Mouse (Mus musculus) limb, embryonic 15.5 days (tissue): Measurements from ENCODE around the gene Spns3. TPM values are rescaled to one million over a fixed set of nuclear protein-coding genes. Genes with fewer than 3 reads are reported as not detected.
"Not testable (repeated sequence)": the region's sequence is repeated elsewhere in the genome, so short reads cannot be mapped to it uniquely, and the experiment has no call there.

Experiments
- ATAC-seq: fragments of 200-750 bp; cut with Nextera tagmentation; 2 replicates; pipeline ENCODE4 v1.8.0; 2017; ENCODE audit warnings: low read depth, moderate TSS enrichment; ENCODE audit not compliant: insufficient number of reproducible peaks, low FRiP score, low TSS enrichment
- H3K27ac ChIP-seq: fragments of 300-500 bp; sonication (generic); 2 replicates; pipeline ENCODE4 v1.5.1; 2015; ENCODE audit warnings: moderate library complexity, mild to moderate bottlenecking, inconsistent platforms
- H3K27me3 ChIP-seq: fragments of 300-500 bp; sonication (generic); 2 replicates; pipeline ENCODE4 v1.6.1; 2015; ENCODE audit warnings: inconsistent platforms
- H3K36me3 ChIP-seq: fragments of 300-500 bp; sonication (generic); 2 replicates; pipeline ENCODE4 v1.6.1; 2015; ENCODE audit warnings: inconsistent platforms
- H3K4me1 ChIP-seq: fragments of 300-500 bp; sonication (generic); 2 replicates; pipeline ENCODE4 v1.6.1; 2015; ENCODE audit warnings: inconsistent platforms
- H3K4me2 ChIP-seq: fragments of 300-500 bp; sonication (generic); 2 replicates; pipeline ENCODE4 v1.6.1; 2015; ENCODE audit warnings: mild to moderate bottlenecking, inconsistent platforms
- H3K4me3 ChIP-seq: fragments of 300-500 bp; sonication (generic); 2 replicates; pipeline ENCODE4 v1.5.1; 2015; ENCODE audit warnings: mild to moderate bottlenecking, inconsistent platforms
- H3K9ac ChIP-seq: fragments of 300-500 bp; sonication (generic); 2 replicates; pipeline ENCODE4 v1.6.1; 2015; ENCODE audit warnings: inconsistent platforms
- H3K9me3 ChIP-seq: fragments of 300-500 bp; sonication (generic); 2 replicates; pipeline ENCODE4 v1.6.1; 2016; ENCODE audit warnings: inconsistent platforms
- WGBS: fragments of 180-500 bp; shearing (Covaris S2); methylation state at CpG from one replicate; pipeline ENCODE4 v1.1.7; 2015; 5-methylcytosine and 5-hydroxymethylcytosine counted together
- polyA plus RNA-seq: library from polyadenylated mRNA; unstranded; fragments of >200 nt; fragmentation: Nextera tagmentation; extraction: Ambion mirVana; gene quantifications from 2 replicates; pipeline ENCODE4 v1.2.1, GENCODE M21; 2015

Gene Spns3
- polyA plus RNA-seq, 1 experiment from 2014 or later, result 0.97 TPM

DNA sequence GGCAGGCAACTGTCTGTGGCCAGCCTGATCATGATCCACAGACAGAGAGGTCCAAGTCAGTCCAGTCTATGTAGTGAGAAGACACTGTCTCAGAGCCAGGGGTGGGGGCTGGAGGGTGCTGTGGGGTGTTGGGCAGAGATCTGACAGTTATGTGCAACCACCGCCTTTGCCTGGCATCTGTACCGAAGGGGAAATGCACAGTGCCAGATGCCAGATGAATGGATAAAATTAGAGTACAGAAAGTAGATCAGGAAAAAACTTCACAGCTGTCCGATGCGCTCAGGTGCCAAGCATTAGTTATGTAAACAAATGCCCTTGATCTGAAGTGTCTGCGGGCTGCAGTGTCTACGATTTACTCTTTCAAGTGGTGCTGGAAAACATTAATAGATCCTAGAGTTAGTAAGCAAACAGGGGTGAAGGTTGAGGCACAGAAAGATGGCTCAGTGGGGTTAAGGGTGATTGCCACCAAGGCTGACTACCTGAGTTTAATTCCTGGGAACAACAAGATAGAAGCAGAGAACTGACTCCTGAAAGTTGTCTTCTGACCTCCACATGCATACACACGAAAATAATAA lies 1.3 kb upstream of the Spns3 start:
- Histone ChIP-seq H3K27ac (no peak overlapping the region), H3K9me3 (no peaks in the 10 kb centered on the region), H3K4me2 (no peak overlapping the region), H3K27me3 (no peaks in the 10 kb centered on the region), H3K9ac (no peak overlapping the region), H3K36me3 (no peaks in the 10 kb centered on the region), H3K4me1 (no peaks in the 10 kb centered on the region), H3K4me3 (no peak overlapping the region)
- 69% methylated on average over 7 of the region's 7 CpGs for WGBS
- no peak for ATAC-seq

GRCm38 (mm10) chr11:72547181-72547580 lies 3.1 kb downstream of the Spns3 start:
- H3K4me1 ChIP-seq, result no peaks in the 10 kb centered on the region
- H3K27me3 ChIP-seq, result no peaks in the 10 kb centered on the region
- no peak overlapping the region for H3K4me2 ChIP-seq
- H3K9ac ChIP-seq, result no peak overlapping the region
- no peak for ATAC-seq
- no peaks in the 10 kb centered on the region for H3K36me3 ChIP-seq
- H3K9me3 ChIP-seq, result no peaks in the 10 kb centered on the region
- 63% methylated on average over 3 of the region's 3 CpGs for WGBS
- H3K4me3 ChIP-seq, result no peak overlapping the region
- no peak overlapping the region for H3K27ac ChIP-seq

- Histone ChIP-seq H3K9me3 (no peaks in the 10 kb centered on the region), H3K4me3 (no peak overlapping the region), H3K4me1 (no peaks in the 10 kb centered on the region), H3K27ac (no peak overlapping the region), H3K27me3 (no peaks in the 10 kb centered on the region), H3K9ac (no peak overlapping the region), H3K4me2 (no peak overlapping the region), H3K36me3 (no peaks in the 10 kb centered on the region)
- 68% methylated on average over 7 of the region's 7 CpGs for WGBS
- ATAC-seq, result no peak
Observed at GRCm38 (mm10) chr11:72544716-72545115, 5.6 kb downstream of the Spns3 start.

DNA sequence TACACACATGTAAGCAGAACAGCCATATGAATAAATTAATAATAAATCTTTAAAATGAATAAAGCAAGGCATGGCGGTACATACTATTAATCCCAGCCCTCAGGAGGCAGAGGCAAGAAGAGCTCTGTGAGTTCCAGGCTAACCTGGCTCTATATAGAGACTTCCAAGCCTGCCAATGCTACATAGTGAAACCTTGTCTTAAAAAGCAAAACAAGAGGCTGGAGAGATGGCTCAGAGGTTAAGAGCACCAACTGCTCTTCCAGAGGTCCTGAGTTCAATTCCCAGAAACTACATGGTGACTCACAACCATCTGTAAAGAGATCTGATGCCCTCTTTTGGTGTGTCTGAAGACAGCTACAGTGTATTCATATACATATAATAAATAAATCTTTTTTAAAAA lies 6.6 kb downstream of the Spns3 start:
- H3K27me3 ChIP-seq, H3K4me2 ChIP-seq, H3K27ac ChIP-seq, H3K9ac ChIP-seq, H3K4me1 ChIP-seq, ATAC-seq, H3K36me3 ChIP-seq, H3K4me3 ChIP-seq, H3K9me3 ChIP-seq: not testable (repeated sequence)
- 94% methylated on average over 1 of the region's 1 CpGs for WGBS

DNA sequence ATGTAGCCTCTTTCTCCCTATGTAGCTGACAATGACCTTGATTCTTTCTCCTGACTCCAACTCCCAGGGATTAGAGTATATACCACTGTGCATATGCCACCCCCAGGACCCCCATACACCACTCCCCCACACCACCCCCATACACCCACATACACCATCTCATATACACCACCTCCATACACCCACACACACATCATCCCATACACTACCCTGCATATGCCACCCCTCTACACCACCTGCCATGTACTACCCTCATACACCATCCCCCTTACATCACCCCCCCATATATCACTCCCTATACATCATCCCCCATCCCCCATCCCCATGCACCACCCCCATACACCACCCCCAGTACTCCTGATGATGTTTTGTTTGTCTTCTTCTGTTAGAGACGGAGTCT lies 7.7 kb downstream of the Spns3 start:
- no peaks in the 10 kb centered on the region for H3K9me3 ChIP-seq
- no peaks in the 10 kb centered on the region for H3K36me3 ChIP-seq
- H3K9ac ChIP-seq, result no peak overlapping the region
- no peak overlapping the region for H3K27ac ChIP-seq
- H3K4me2 ChIP-seq, result no peak overlapping the region
- WGBS, result 78% methylated on average over 1 of the region's 1 CpGs
- no peak for ATAC-seq
- no peaks in the 10 kb centered on the region for H3K27me3 ChIP-seq
- H3K4me3 ChIP-seq, result no peak overlapping the region
- H3K4me1 ChIP-seq, result 0 out of 2 replicates have a peak, but pooled peaks cover 2% of the 10 kb centered on the region

DNA sequence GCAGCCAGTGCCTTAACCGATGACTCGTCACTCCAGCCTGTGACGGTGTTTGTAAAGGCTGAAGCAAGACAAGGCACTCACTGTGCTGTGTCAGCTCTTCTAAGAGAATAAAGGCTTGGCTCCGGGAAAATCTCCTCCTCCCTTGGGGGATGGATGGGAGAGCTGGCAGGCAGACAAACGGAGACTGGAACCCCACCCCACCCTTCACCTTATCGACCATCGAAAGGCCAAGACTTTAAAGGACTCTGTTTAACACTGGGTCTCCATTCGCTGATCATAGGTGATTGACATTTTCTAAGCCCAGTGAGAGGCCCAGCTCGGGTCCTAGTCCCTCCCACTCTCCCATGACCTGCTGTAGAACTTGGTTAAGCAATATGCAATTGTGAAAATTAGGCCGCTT lies 8.4 kb downstream of the Spns3 start:
- Histone ChIP-seq H3K27ac (no peak overlapping the region), H3K27me3 (no peaks in the 10 kb centered on the region), H3K9me3 (no peaks in the 10 kb centered on the region), H3K4me1 (0 out of 2 replicates have a peak, but pooled peaks cover 2% of the 10 kb centered on the region), H3K36me3 (no peaks in the 10 kb centered on the region), H3K9ac (no peak overlapping the region), H3K4me2 (no peak overlapping the region), H3K4me3 (no peak overlapping the region)
- WGBS, result 63% methylated on average over 10 of the region's 10 CpGs
- no peak for ATAC-seq

DNA sequence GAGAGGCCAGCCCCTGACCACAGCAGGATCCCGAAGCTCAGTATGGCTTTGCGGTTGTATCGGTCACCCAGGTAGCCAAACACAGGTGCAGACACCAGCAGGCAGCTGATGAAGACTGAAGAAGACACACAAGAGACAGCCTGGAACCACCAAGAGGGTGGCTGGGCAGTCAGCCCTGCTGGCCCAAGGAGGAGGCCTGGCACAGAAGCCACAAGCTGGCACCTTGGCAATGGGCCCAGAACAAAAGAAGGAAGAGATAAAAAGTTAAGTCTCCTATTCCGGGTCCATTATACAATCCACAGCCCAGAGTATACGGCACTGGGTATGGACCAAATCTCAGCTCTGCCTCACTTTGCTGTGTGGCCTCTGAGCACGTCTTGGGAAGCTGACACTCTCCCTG lies 9.9 kb downstream of the Spns3 start:
- Histone ChIP-seq H3K4me1 (0 out of 2 replicates have a peak, but pooled peaks cover 2% of the 10 kb centered on the region), H3K36me3 (no peaks in the 10 kb centered on the region), H3K4me2 (no peak overlapping the region), H3K4me3 (no peak overlapping the region), H3K27ac (no peak overlapping the region), H3K9ac (no peak overlapping the region), H3K9me3 (no peaks in the 10 kb centered on the region), H3K27me3 (no peaks in the 10 kb centered on the region)
- ATAC-seq, result no peak
- WGBS, result 82% methylated on average over 6 of the region's 6 CpGs

- Histone ChIP-seq H3K27me3 (no peaks in the 10 kb centered on the region), H3K36me3 (no peaks in the 10 kb centered on the region), H3K9ac (no peak overlapping the region), H3K4me3 (no peak overlapping the region), H3K4me2 (no peak overlapping the region), H3K27ac (no peak overlapping the region), H3K9me3 (no peaks in the 10 kb centered on the region), H3K4me1 (0 out of 2 replicates have a peak, but pooled peaks cover 2% of the 10 kb centered on the region)
- WGBS, result 93% methylated on average over 7 of the region's 7 CpGs
- ATAC-seq, result no peak
Observed at GRCm38 (mm10) chr11:72538811-72539210, 11.5 kb downstream of the Spns3 start.

DNA sequence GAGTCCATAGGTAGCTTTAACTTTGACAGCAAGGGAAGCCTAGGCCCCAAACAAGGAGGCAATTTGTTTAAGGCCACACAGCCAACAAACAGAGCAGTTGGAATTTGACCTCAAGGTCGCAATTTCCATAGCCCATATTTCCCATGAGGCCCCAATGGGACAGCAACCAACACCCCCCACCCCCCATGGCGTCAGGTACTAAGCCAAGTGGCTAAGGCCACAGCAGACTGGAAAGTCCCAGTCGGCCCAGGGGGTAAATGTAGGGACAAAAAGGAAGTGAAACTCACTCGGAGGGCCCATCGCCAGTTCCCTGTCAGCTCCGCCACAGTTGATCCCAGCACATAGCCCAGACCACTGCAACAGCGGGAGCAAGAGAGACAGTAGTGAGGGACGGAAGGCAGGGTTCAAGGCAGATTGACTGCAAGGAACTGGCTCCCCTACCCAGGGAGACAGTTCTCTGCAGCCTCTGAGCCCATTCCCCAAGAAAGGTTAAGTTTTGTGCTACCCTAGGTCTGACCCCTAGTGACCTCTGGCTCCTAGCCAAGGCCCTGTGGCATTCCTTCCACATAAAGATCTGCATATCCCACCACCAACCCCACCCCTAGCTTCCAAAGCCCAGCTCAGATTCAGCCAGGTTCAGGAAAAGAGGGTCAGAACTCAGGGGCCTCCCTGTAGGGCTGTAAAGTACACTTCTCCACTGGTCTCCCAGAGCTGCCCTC lies 12.1 kb downstream of the Spns3 start:
- H3K9ac ChIP-seq, result no peak overlapping the region
- no peak for ATAC-seq
- H3K4me2 ChIP-seq, result no peak overlapping the region
- H3K4me3 ChIP-seq, result no peak overlapping the region
- no peaks in the 10 kb centered on the region for H3K27me3 ChIP-seq
- 65% methylated on average over 8 of the region's 8 CpGs for WGBS
- H3K36me3 ChIP-seq, result no peaks in the 10 kb centered on the region
- 0 out of 2 replicates have a peak, but pooled peaks cover 2% of the 10 kb centered on the region for H3K4me1 ChIP-seq
- H3K9me3 ChIP-seq, result no peaks in the 10 kb centered on the region
- H3K27ac ChIP-seq, result no peak overlapping the region

DNA sequence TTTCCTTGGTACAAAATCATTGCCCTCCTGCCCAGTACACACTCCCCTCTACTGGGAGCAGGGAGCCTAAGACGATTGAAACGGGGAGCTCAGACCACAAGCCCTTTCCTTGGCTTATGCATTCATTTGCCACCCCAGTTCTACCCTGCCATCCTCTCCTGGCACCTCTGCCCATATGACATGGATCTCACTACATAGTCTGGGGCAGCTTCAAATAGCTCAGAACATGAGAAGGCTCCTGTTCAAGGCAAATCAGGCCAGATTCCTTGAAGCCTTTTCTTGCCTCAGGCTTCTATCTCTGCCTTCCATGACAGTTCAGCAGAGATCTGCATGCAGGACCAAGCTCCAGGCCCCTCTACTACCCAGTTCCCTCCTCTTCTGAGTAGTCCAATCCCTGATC lies 12.8 kb downstream of the Spns3 start:
- Histone ChIP-seq H3K4me1 (0 out of 2 replicates have a peak, but pooled peaks cover 2% of the 10 kb centered on the region), H3K9ac (no peak overlapping the region), H3K36me3 (no peaks in the 10 kb centered on the region), H3K27me3 (no peaks in the 10 kb centered on the region), H3K4me3 (no peak overlapping the region), H3K9me3 (no peaks in the 10 kb centered on the region), H3K4me2 (no peak overlapping the region), H3K27ac (no peak overlapping the region)
- 89% methylated on average over 2 of the region's 2 CpGs for WGBS
- ATAC-seq, result no peak

DNA sequence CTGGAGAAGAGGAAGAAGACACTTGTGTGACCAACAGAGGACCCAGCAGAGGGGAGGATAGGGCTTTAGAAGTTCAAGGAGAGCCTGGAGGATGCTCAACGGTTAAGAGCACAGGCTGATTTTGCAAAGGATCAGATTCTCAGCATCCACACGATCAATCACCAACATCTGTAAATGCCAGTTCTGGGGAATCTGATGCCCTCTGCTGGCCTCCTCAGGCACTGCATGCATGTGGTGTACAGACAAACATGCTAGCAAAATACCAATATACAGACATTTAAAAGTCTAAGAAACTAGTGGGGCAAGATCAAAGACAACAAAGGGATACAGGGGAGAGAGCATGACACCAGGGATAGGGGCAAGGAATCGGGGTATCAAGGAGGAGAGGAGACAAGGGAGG lies 14.8 kb downstream of the Spns3 start:
- no peaks in the 10 kb centered on the region for H3K9me3 ChIP-seq
- no peaks in the 10 kb centered on the region for H3K27me3 ChIP-seq
- H3K36me3 ChIP-seq, result no peaks in the 10 kb centered on the region

GRCm38 (mm10) chr11:72532890-72533289 lies 17.4 kb downstream of the Spns3 start:
- no peak for ATAC-seq
- no peak overlapping the region for H3K27ac ChIP-seq
- no peak overlapping the region for H3K4me2 ChIP-seq
- no peaks in the 10 kb centered on the region for H3K4me1 ChIP-seq
- H3K27me3 ChIP-seq, result no peaks in the 10 kb centered on the region
- no peak overlapping the region for H3K4me3 ChIP-seq
- H3K36me3 ChIP-seq, result no peaks in the 10 kb centered on the region
- 76% methylated on average over 3 of the region's 3 CpGs for WGBS
- no peak overlapping the region for H3K9ac ChIP-seq
- no peaks in the 10 kb centered on the region for H3K9me3 ChIP-seq

More for the DNA sequence above, 14.8 kb downstream of the Spns3 start:
- no peak for ATAC-seq
- 0 out of 2 replicates have a peak, but pooled peaks cover 2% of the 10 kb centered on the region for H3K4me1 ChIP-seq
- no peak overlapping the region for H3K9ac ChIP-seq
- no peak overlapping the region for H3K27ac ChIP-seq
- no peak overlapping the region for H3K4me2 ChIP-seq
- no peak overlapping the region for H3K4me3 ChIP-seq
- 83% methylated on average over 3 of the region's 3 CpGs for WGBS
